Mouse (Mus musculus): Measurements from ENCODE around the gene Ednrb. TPM values are rescaled to one million over a fixed set of nuclear protein-coding genes. Genes with fewer than 3 reads are reported as not detected.

Gene Ednrb
- polyA plus RNA-seq, 1 experiment from 2014 or later: 135 TPM

DNA sequence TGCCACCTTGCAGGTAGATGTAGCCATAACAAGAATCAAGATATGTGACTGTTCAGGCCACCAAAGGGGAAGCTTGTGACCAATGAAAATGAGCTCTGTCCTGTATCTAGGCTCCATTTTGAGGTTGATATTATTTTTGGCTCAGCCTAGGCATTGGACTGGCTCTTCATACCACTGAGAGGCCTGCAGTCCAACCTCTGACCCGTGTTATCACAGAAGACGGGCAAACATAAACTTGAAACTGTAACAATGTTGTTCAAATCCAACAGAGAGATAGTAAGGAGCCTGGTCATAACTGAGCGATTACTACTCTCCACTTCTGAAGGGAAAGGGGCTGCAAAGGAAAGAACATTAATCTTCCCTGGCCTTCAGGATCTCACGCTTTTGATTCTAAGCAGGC, 11.7 kb downstream of the Ednrb start:
- Histone ChIP-seq H3K4me1 (replicated peaks; ENCODE audit: control insufficient read depth, insufficient read depth, low read length) (no peaks in the 10 kb centered on the region), H3K9ac (no peak overlapping the region), H3K4me3 (replicated peaks; ENCODE audit: low read length) (no peak overlapping the region), H3K4me2 (replicated peaks) (no peak overlapping the region), H3K9me3 (ENCODE audit: control insufficient read depth, low read length) (no peaks in the 10 kb centered on the region), H3K36me3 (replicated peaks; ENCODE audit: control insufficient read depth, insufficient read depth) (no peaks in the 10 kb centered on the region), H3K27me3 (ENCODE audit: control insufficient read depth, insufficient read depth, low read length) (no peaks in the 10 kb centered on the region), H3K27ac (no peak overlapping the region)
- DNase-seq (ENCODE audit: low spot score): no peak
- ATAC-seq (ENCODE audit: low FRiP score): no peak
- WGBS: 81% methylated on average over 4 of the region's 4 CpGs

DNA sequence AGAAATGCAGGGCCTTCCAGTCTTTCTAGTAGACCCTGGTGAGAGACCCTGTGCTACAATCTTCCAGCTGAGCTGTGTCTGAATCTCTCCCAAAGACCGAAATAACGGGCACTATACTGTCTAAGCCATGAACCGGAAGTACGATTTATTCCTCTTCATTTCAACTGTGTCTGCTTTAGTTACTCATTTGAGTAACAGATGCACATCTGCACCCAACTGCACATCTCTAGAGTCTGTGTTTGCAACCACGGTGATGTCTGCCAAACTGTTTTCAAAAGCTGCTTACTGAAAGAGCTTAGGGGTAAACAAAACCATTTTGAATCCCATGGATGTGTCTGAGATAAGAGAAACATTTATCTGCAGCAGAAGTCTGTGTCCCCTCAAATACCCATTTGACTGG, 13.2 kb downstream of the Ednrb start:
- Histone ChIP-seq H3K4me2 (replicated peaks) (no peak overlapping the region), H3K36me3 (replicated peaks; ENCODE audit: control insufficient read depth, insufficient read depth) (no peaks in the 10 kb centered on the region), H3K27ac (no peak overlapping the region), H3K27me3 (ENCODE audit: control insufficient read depth, insufficient read depth, low read length) (no peaks in the 10 kb centered on the region), H3K9ac (no peak overlapping the region), H3K4me1 (replicated peaks; ENCODE audit: control insufficient read depth, insufficient read depth, low read length) (no peaks in the 10 kb centered on the region), H3K4me3 (replicated peaks; ENCODE audit: low read length) (no peak overlapping the region), H3K9me3 (ENCODE audit: control insufficient read depth, low read length) (no peaks in the 10 kb centered on the region)
- WGBS: 79% methylated on average over 5 of the region's 5 CpGs
- no peak for DNase-seq (ENCODE audit: low spot score)
- ATAC-seq (ENCODE audit: low FRiP score): no peak

DNA sequence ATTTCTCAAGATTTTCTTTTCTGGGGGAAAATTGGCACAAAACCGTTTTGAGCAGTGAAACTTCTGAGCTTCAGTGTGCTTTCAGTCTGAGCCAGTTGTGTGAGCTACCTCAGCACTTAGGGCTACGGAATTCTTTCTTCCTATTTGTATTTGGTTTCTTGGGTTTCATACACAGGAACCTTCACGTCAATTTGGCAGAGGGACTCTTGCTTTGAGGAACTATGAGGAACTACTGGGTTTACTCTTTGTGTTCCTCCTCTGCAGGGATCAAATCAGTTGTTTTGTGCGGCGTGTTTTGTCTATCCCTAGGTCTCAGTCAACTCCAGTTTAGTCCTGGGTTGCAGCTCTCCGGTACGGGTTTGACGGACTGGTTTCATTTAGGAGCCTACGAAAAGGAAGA, 17.9 kb downstream of the Ednrb start:
- DNase-seq (ENCODE audit: low spot score) (no peak), ATAC-seq (ENCODE audit: low FRiP score) (no peak)
- Histone ChIP-seq H3K36me3 (replicated peaks; ENCODE audit: control insufficient read depth, insufficient read depth) (no peaks in the 10 kb centered on the region), H3K9me3 (ENCODE audit: control insufficient read depth, low read length) (no peaks in the 10 kb centered on the region), H3K9ac (no peak overlapping the region), H3K4me1 (replicated peaks; ENCODE audit: control insufficient read depth, insufficient read depth, low read length) (no peaks in the 10 kb centered on the region), H3K4me3 (replicated peaks; ENCODE audit: low read length) (no peak overlapping the region), H3K4me2 (replicated peaks) (no peak overlapping the region), H3K27me3 (ENCODE audit: control insufficient read depth, insufficient read depth, low read length) (no peaks in the 10 kb centered on the region), H3K27ac (no peak overlapping the region)
- 86% methylated on average over 9 of the region's 9 CpGs for WGBS

DNA sequence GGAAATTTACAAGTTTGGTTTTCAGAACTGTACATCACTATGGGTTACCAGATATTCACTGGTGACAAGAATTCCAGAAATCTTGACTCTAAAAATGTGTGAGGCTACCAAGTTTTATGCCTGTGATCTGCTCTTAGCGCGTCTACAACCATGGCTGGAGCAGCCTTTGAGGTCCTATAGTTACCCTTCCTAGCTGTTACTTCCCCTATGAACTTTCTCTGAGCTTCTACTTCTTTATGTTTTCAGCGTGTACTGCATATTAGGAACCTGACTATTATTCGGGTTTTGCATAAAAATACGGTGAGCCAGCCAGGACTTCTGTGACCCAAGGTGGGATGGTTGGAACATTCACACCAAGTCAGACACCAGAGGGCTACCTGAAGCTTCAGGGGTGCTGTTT, 18.3 kb downstream of the Ednrb start:
- Histone ChIP-seq H3K4me3 (replicated peaks; ENCODE audit: low read length) (no peak overlapping the region), H3K4me1 (replicated peaks; ENCODE audit: control insufficient read depth, insufficient read depth, low read length) (no peaks in the 10 kb centered on the region), H3K27ac (no peak overlapping the region), H3K9me3 (ENCODE audit: control insufficient read depth, low read length) (no peaks in the 10 kb centered on the region), H3K27me3 (ENCODE audit: control insufficient read depth, insufficient read depth, low read length) (no peaks in the 10 kb centered on the region), H3K9ac (no peak overlapping the region), H3K36me3 (replicated peaks; ENCODE audit: control insufficient read depth, insufficient read depth) (no peaks in the 10 kb centered on the region), H3K4me2 (replicated peaks) (no peak overlapping the region)
- 99% methylated on average over 5 of the region's 5 CpGs for WGBS
- ATAC-seq (ENCODE audit: low FRiP score) (no peak), DNase-seq (ENCODE audit: low spot score) (no peak)

DNA sequence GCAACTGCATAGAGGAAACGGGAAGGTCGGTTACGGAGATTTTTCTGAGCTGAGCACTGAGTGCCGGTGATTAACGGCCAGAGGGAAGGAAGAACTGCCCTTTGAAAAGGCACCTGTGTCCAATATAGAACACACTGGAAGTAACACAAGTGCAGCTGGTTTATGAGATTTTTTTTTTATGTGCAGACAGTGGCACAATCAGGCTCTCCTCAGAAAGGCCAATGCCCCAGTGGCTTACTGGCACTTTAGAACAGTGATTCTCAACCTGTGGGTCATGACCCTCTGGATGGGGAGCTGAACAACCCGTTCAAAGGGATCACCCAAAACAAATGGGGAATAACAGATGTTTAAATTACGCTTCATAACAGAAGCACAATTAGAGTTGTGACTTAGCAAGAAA, 20.7 kb downstream of the Ednrb start:
- H3K9me3 ChIP-seq (ENCODE audit: control insufficient read depth, low read length): no peaks in the 10 kb centered on the region
- H3K36me3 ChIP-seq (replicated peaks; ENCODE audit: control insufficient read depth, insufficient read depth): no peaks in the 10 kb centered on the region; the same call in 1 of the 2 replicates
- no peaks in the 10 kb centered on the region for H3K4me1 ChIP-seq (replicated peaks; ENCODE audit: control insufficient read depth, insufficient read depth, low read length)
- H3K4me2 ChIP-seq (replicated peaks): no peak overlapping the region
- 73% methylated on average over 7 of the region's 7 CpGs for WGBS
- DNase-seq (ENCODE audit: low spot score) (no peak), ATAC-seq (ENCODE audit: low FRiP score) (no peak)
- H3K9ac ChIP-seq: no peak overlapping the region
- H3K27me3 ChIP-seq (ENCODE audit: control insufficient read depth, insufficient read depth, low read length): no peaks in the 10 kb centered on the region
- H3K27ac ChIP-seq: no peak overlapping the region
- H3K4me3 ChIP-seq (replicated peaks; ENCODE audit: low read length): no peak overlapping the region

DNA sequence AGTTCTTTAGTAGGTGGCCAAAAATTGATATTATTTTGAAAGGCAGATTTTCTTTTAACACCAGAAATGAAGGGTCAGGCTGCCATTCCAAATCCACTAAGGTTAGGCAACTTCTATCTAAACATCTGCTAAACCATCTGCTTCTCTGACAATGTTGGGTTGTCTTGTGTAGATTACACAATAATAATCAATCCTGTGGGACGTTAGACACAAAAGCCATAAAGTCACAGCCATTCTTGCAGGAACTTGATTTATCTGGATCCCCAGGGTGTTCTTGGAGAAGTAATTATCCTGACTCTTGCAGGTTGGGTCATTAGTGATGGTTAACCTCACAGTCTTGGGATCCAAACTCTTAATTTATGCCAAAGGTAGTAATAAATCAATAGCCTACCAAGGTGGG, 21.6 kb downstream of the Ednrb start:
- Histone ChIP-seq H3K36me3 (replicated peaks; ENCODE audit: control insufficient read depth, insufficient read depth) (no peaks in the 10 kb centered on the region; the same call in 1 of the 2 replicates), H3K4me2 (replicated peaks) (no peak overlapping the region), H3K27ac (no peak overlapping the region), H3K27me3 (ENCODE audit: control insufficient read depth, insufficient read depth, low read length) (no peaks in the 10 kb centered on the region), H3K4me3 (replicated peaks; ENCODE audit: low read length) (no peak overlapping the region), H3K4me1 (replicated peaks; ENCODE audit: control insufficient read depth, insufficient read depth, low read length) (no peaks in the 10 kb centered on the region), H3K9me3 (ENCODE audit: control insufficient read depth, low read length) (no peaks in the 10 kb centered on the region), H3K9ac (no peak overlapping the region)
- ATAC-seq (ENCODE audit: low FRiP score) (no peak), DNase-seq (ENCODE audit: low spot score) (no peak)
- 38% methylated on average over 1 of the region's 1 CpGs for WGBS

DNA sequence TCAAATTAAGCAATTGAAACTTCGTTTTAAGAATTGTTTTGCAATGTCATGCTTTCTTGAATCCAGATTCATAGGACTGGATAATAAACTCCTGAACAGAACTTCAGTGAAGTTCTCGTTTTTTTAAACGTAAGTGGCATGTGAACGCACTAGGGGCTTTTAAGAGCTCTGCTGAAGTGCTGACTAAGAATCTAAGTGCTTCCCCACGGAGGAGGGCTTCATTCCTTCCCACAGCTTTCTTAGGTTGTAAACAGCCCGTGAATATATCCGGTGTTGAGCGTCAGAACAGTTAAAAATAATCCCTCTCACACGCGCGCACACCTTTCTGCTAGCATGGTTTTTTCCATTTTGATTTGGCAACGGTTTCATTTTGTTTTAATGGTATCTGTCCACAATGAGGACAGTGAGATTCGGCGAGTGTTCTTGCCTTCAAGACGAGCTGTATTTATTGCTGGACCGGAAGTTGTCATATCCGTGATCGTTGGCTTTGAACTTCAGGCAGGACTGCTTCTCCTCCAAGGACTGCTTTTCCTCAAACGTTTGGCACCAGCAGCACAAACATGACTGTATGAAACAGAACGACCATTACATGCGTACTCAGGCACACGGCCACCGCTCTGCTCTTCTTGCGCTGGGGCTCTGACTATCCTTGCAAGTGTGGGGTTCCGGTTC, 27.4 kb downstream of the Ednrb start:
- WGBS: 86% methylated on average over 25 of the region's 25 CpGs
- Histone ChIP-seq H3K27me3 (ENCODE audit: control insufficient read depth, insufficient read depth, low read length) (no peaks in the 10 kb centered on the region), H3K4me2 (replicated peaks) (no peak overlapping the region), H3K9me3 (ENCODE audit: control insufficient read depth, low read length) (no peaks in the 10 kb centered on the region), H3K4me1 (replicated peaks; ENCODE audit: control insufficient read depth, insufficient read depth, low read length) (no peaks in the 10 kb centered on the region), H3K27ac (no peak overlapping the region), H3K4me3 (replicated peaks; ENCODE audit: low read length) (no peak overlapping the region), H3K36me3 (replicated peaks; ENCODE audit: control insufficient read depth, insufficient read depth) (no peaks in the 10 kb centered on the region; the same call in 1 of the 2 replicates), H3K9ac (no peak overlapping the region)
- ATAC-seq (ENCODE audit: low FRiP score): no peak
- no peak for DNase-seq (ENCODE audit: low spot score)

DNA sequence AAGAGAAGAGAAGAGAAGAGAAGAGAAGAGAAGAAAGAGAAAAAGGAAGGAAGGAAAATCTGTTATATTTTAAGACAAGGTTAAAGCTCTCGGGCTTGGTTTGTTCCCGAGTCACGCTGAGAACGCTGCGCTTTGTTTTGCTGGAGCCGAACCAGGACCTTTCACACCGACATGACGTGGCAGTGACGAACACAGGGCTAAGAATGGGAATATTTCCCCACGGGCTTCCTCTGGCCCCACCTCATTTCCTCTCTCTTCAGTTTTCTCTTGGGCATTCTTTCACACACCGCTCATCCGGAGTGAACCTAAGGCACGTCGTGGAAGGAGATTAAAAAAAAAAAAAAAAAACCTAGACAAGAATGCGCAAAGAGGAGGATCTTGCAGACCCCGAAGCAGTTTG, 28.7 kb downstream of the Ednrb start:
- no peaks in the 10 kb centered on the region for H3K9me3 ChIP-seq (ENCODE audit: control insufficient read depth, low read length)
- 66% methylated on average over 16 of the region's 16 CpGs for WGBS
- H3K4me1 ChIP-seq (replicated peaks; ENCODE audit: control insufficient read depth, insufficient read depth, low read length): no peaks in the 10 kb centered on the region
- DNase-seq (ENCODE audit: low spot score) (no peak), ATAC-seq (ENCODE audit: low FRiP score) (no peak)
- peak overlapping the region; percentile 24 for H3K4me2 ChIP-seq (replicated peaks)
- no peaks in the 10 kb centered on the region; the same call in 1 of the 2 replicates for H3K36me3 ChIP-seq (replicated peaks; ENCODE audit: control insufficient read depth, insufficient read depth)
- no peak overlapping the region for H3K4me3 ChIP-seq (replicated peaks; ENCODE audit: low read length)
- H3K27me3 ChIP-seq (ENCODE audit: control insufficient read depth, insufficient read depth, low read length): no peaks in the 10 kb centered on the region
- no peak overlapping the region for H3K9ac ChIP-seq
- 0 out of 2 replicates have a peak overlapping the region, but pooled peaks have one; percentile 26 for H3K27ac ChIP-seq

DNA sequence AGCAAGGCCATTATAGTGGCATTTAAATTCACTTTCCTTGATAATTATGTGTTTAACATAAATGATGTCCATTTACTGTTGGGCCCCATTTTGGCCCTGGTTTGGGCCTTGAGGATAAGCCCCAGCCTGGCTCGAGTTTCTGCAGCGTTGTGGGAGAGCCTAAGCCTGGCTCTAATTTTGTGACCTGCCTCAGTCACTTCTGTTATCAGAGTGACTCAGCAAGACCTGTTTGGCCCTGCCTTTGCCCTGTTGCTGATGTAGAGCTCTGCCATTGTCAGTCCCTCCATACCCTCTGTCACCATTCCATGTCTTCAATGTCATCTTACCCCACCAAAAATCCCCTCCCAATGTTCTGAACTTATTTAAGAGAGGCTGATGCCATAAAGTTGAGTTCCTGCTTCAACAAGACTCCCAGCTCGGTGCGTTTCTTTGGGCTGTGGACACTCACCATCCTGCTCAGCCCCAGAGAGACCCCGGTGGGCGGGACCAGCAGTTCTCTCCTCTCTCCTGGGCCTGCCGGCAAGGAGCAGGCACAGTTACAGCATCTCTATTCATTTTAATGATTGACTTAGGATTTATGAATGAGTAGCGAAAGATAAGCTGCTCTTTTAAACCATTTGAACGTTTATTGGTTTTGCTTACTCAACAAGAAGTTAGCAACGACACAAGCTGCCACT, 30.0 kb downstream of the Ednrb start:
- no peak overlapping the region for H3K4me3 ChIP-seq (replicated peaks; ENCODE audit: low read length)
- H3K4me1 ChIP-seq (replicated peaks; ENCODE audit: control insufficient read depth, insufficient read depth, low read length): no peaks in the 10 kb centered on the region
- no peak overlapping the region for H3K9ac ChIP-seq
- H3K9me3 ChIP-seq (ENCODE audit: control insufficient read depth, low read length): no peaks in the 10 kb centered on the region
- 74% methylated on average over 10 of the region's 10 CpGs for WGBS
- DNase-seq (ENCODE audit: low spot score) (no peak), ATAC-seq (ENCODE audit: low FRiP score) (no peak)
- H3K36me3 ChIP-seq (replicated peaks; ENCODE audit: control insufficient read depth, insufficient read depth): no peaks in the 10 kb centered on the region
- no peak overlapping the region for H3K4me2 ChIP-seq (replicated peaks)
- no peak overlapping the region for H3K27ac ChIP-seq
- H3K27me3 ChIP-seq (ENCODE audit: control insufficient read depth, insufficient read depth, low read length): no peaks in the 10 kb centered on the region

Measured in hindbrain, embryonic 14.5 days (tissue).